Mouse (Mus musculus): ENCODE results near the gene Cdh13. TPM values are rescaled to one million over a fixed set of nuclear protein-coding genes. Genes with fewer than 3 reads are reported as not detected.

The Cdh13 gene
- polyA plus RNA-seq, 1 experiment from 2014 or later = 37.1 TPM

GRCm38 (mm10) chr8:119245181-119245580 is 961.6 kb downstream of the Cdh13 start:
- H3K4me2 ChIP-seq = no peak overlapping the region
- ATAC-seq (replicated peaks; ENCODE audit: insufficient number of reproducible peaks, low FRiP score, low TSS enrichment) = no peak
- H3K4me1 ChIP-seq (ENCODE audit: control insufficient read depth, insufficient read depth, low read length) = no peaks in the 10 kb centered on the region
- no peaks in the 10 kb centered on the region for H3K27me3 ChIP-seq (ENCODE audit: control insufficient read depth, insufficient read depth, low read length)
- H3K4me3 ChIP-seq (ENCODE audit: low read depth, low read length) = no peak overlapping the region
- no peak overlapping the region for H3K9ac ChIP-seq (ENCODE audit: low read depth, low read length)
- no peaks in the 10 kb centered on the region for H3K36me3 ChIP-seq (ENCODE audit: control insufficient read depth, insufficient read depth, low read length)
- H3K27ac ChIP-seq (ENCODE audit: low read depth, low read length) = no peak overlapping the region
- WGBS (ENCODE audit: insufficient replicate concordance) = 47% methylated on average over 4 of the region's 4 CpGs
- H3K9me3 ChIP-seq (replicated peaks; ENCODE audit: control insufficient read depth, low read length) = no peaks in the 10 kb centered on the region

DNA sequence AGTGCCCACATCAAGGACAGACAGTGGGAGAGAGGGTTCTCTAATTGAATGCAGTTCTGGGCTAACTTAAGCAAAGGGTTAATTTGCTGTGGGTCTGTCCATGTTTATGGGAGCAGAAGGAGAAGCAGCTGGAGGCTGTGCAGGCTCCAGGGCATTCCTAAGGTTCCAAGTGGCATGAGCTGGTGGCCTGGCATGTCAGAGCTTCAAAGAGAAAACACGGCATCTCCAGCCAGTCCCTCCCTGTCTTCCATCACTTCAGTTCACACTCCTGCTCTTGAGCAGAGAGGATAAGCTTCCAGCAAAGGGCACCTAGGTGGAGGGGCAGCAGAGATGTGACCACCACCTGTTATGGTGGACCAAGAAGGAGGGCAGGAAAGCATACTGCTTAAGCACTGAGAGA is 962.1 kb downstream of the Cdh13 start:
- H3K4me3 ChIP-seq (ENCODE audit: low read depth, low read length) = no peak overlapping the region
- no peak for ATAC-seq (replicated peaks; ENCODE audit: insufficient number of reproducible peaks, low FRiP score, low TSS enrichment)
- H3K36me3 ChIP-seq (ENCODE audit: control insufficient read depth, insufficient read depth, low read length) = no peaks in the 10 kb centered on the region
- H3K4me2 ChIP-seq = no peak overlapping the region
- no peaks in the 10 kb centered on the region for H3K9me3 ChIP-seq (replicated peaks; ENCODE audit: control insufficient read depth, low read length)
- 56% methylated on average over 1 of the region's 1 CpGs for WGBS (ENCODE audit: insufficient replicate concordance)
- H3K27me3 ChIP-seq (ENCODE audit: control insufficient read depth, insufficient read depth, low read length) = no peaks in the 10 kb centered on the region
- H3K4me1 ChIP-seq (ENCODE audit: control insufficient read depth, insufficient read depth, low read length) = no peaks in the 10 kb centered on the region
- H3K9ac ChIP-seq (ENCODE audit: low read depth, low read length) = no peak overlapping the region
- H3K27ac ChIP-seq (ENCODE audit: low read depth, low read length) = no peak overlapping the region

DNA sequence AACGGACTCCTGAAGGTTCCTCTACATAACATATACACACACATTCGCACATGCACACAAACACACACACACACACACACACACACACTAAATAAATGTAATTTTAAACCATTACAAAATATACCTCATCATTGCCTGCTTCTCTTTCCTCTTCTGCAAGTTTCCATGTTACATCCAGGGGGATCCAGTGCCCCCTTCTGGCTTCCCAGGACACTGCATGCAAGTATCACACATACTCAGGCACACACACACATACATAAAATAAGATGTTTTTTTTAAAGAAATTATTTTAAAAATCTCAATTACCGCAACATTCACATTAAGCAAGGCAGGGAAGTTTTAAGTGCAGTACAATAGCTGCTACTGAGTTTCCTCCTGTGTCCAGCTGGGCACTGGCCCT is 970.8 kb downstream of the Cdh13 start:
- Histone ChIP-seq H3K9ac (ENCODE audit: low read depth, low read length) (no peak overlapping the region), H3K27ac (ENCODE audit: low read depth, low read length) (no peak overlapping the region), H3K4me2 (no peak overlapping the region), H3K36me3 (ENCODE audit: control insufficient read depth, insufficient read depth, low read length) (no peaks in the 10 kb centered on the region), H3K27me3 (ENCODE audit: control insufficient read depth, insufficient read depth, low read length) (no peaks in the 10 kb centered on the region), H3K4me1 (ENCODE audit: control insufficient read depth, insufficient read depth, low read length) (no peaks in the 10 kb centered on the region), H3K9me3 (replicated peaks; ENCODE audit: control insufficient read depth, low read length) (no peaks in the 10 kb centered on the region), H3K4me3 (ENCODE audit: low read depth, low read length) (no peak overlapping the region)
- 75% methylated on average over 3 of the region's 3 CpGs for WGBS (ENCODE audit: insufficient replicate concordance)
- no peak for ATAC-seq (replicated peaks; ENCODE audit: insufficient number of reproducible peaks, low FRiP score, low TSS enrichment)

DNA sequence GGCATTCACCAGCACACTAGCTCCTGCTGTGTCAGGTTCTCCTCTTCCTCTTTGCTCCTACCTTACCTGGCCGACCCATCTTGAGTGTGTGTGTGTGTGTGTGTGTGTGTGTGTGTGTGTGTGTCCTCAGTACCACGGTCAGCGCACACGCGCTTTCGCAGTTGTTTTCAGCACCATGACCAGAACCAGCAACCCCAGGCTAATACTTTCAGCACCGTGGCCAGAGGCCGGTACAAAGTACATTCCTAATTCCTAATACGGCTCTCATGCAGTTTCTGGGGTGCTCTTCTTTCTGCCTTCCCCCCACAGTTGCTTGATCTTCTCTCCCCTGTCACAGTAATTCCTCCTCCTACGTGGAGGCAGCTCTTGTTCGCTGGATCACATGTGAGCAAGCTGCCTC is 975.1 kb downstream of the Cdh13 start:
- no peak overlapping the region for H3K9ac ChIP-seq (ENCODE audit: low read depth, low read length)
- no peak overlapping the region for H3K4me3 ChIP-seq (ENCODE audit: low read depth, low read length)
- no peaks in the 10 kb centered on the region for H3K4me1 ChIP-seq (ENCODE audit: control insufficient read depth, insufficient read depth, low read length)
- no peak overlapping the region for H3K4me2 ChIP-seq
- no peaks in the 10 kb centered on the region for H3K9me3 ChIP-seq (replicated peaks; ENCODE audit: control insufficient read depth, low read length)
- no peak for ATAC-seq (replicated peaks; ENCODE audit: insufficient number of reproducible peaks, low FRiP score, low TSS enrichment)
- H3K27ac ChIP-seq (ENCODE audit: low read depth, low read length) = no peak overlapping the region
- WGBS (ENCODE audit: insufficient replicate concordance) = 30% methylated on average over 11 of the region's 11 CpGs
- no peaks in the 10 kb centered on the region for H3K36me3 ChIP-seq (ENCODE audit: control insufficient read depth, insufficient read depth, low read length)
- no peaks in the 10 kb centered on the region for H3K27me3 ChIP-seq (ENCODE audit: control insufficient read depth, insufficient read depth, low read length)

GRCm38 (mm10) chr8:119263750-119264149 is 980.2 kb downstream of the Cdh13 start:
- ATAC-seq (replicated peaks; ENCODE audit: insufficient number of reproducible peaks, low FRiP score, low TSS enrichment) = no peak
- no peak overlapping the region for H3K4me3 ChIP-seq (ENCODE audit: low read depth, low read length)
- H3K27ac ChIP-seq (ENCODE audit: low read depth, low read length) = no peak overlapping the region
- no peaks in the 10 kb centered on the region for H3K9me3 ChIP-seq (replicated peaks; ENCODE audit: control insufficient read depth, low read length)
- no peaks in the 10 kb centered on the region for H3K27me3 ChIP-seq (ENCODE audit: control insufficient read depth, insufficient read depth, low read length)
- no peak overlapping the region for H3K9ac ChIP-seq (ENCODE audit: low read depth, low read length)
- WGBS (ENCODE audit: insufficient replicate concordance) = 74% methylated on average over 7 of the region's 7 CpGs
- H3K4me2 ChIP-seq = no peak overlapping the region
- no peaks in the 10 kb centered on the region for H3K36me3 ChIP-seq (ENCODE audit: control insufficient read depth, insufficient read depth, low read length)
- no peaks in the 10 kb centered on the region for H3K4me1 ChIP-seq (ENCODE audit: control insufficient read depth, insufficient read depth, low read length)

- Histone ChIP-seq H3K27me3 (ENCODE audit: control insufficient read depth, insufficient read depth, low read length) (no peaks in the 10 kb centered on the region), H3K4me1 (ENCODE audit: control insufficient read depth, insufficient read depth, low read length) (no peaks in the 10 kb centered on the region), H3K27ac (ENCODE audit: low read depth, low read length) (no peak overlapping the region), H3K9ac (ENCODE audit: low read depth, low read length) (no peak overlapping the region), H3K36me3 (ENCODE audit: control insufficient read depth, insufficient read depth, low read length) (no peaks in the 10 kb centered on the region), H3K4me3 (ENCODE audit: low read depth, low read length) (no peak overlapping the region), H3K9me3 (replicated peaks; ENCODE audit: control insufficient read depth, low read length) (no peaks in the 10 kb centered on the region), H3K4me2 (no peak overlapping the region)
- 71% methylated on average over 4 of the region's 4 CpGs for WGBS (ENCODE audit: insufficient replicate concordance)
- no peak for ATAC-seq (replicated peaks; ENCODE audit: insufficient number of reproducible peaks, low FRiP score, low TSS enrichment)
These were observed 982.8 kb downstream of the Cdh13 start for GRCm38 (mm10) chr8:119266304-119266703.

DNA sequence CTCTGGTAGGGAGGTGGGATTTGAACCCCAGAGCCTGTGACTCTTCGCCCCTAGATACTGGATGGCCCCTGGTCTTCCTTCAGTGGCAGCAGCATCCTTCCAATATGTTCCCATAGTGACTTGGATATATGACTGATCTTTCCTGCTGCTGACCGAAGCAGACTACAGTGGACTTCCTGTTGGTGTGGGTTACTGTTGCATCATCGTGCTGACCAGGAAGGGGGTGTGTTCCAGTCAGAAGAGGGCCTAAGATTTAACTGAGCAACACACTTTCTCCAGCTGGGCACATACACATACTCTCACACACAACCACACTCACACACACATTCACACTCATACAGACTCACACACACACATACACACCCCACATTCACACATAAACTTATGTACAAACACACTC is 986.0 kb downstream of the Cdh13 start:
- WGBS (ENCODE audit: insufficient replicate concordance) = 70% methylated on average over 3 of the region's 3 CpGs
- no peak overlapping the region for H3K27ac ChIP-seq (ENCODE audit: low read depth, low read length)
- H3K4me2 ChIP-seq = no peak overlapping the region
- no peak overlapping the region for H3K4me3 ChIP-seq (ENCODE audit: low read depth, low read length)
- H3K9ac ChIP-seq (ENCODE audit: low read depth, low read length) = no peak overlapping the region
- no peaks in the 10 kb centered on the region for H3K36me3 ChIP-seq (ENCODE audit: control insufficient read depth, insufficient read depth, low read length)
- H3K4me1 ChIP-seq (ENCODE audit: control insufficient read depth, insufficient read depth, low read length) = no peaks in the 10 kb centered on the region
- H3K9me3 ChIP-seq (replicated peaks; ENCODE audit: control insufficient read depth, low read length) = no peaks in the 10 kb centered on the region
- no peaks in the 10 kb centered on the region for H3K27me3 ChIP-seq (ENCODE audit: control insufficient read depth, insufficient read depth, low read length)
- ATAC-seq (replicated peaks; ENCODE audit: insufficient number of reproducible peaks, low FRiP score, low TSS enrichment) = no peak

GRCm38 (mm10) chr8:119270371-119270770 is 986.8 kb downstream of the Cdh13 start:
- no peak for ATAC-seq (replicated peaks; ENCODE audit: insufficient number of reproducible peaks, low FRiP score, low TSS enrichment)
- Histone ChIP-seq H3K4me1 (ENCODE audit: control insufficient read depth, insufficient read depth, low read length) (no peaks in the 10 kb centered on the region), H3K9ac (ENCODE audit: low read depth, low read length) (no peak overlapping the region), H3K4me2 (no peak overlapping the region), H3K27ac (ENCODE audit: low read depth, low read length) (no peak overlapping the region), H3K36me3 (ENCODE audit: control insufficient read depth, insufficient read depth, low read length) (no peaks in the 10 kb centered on the region), H3K27me3 (ENCODE audit: control insufficient read depth, insufficient read depth, low read length) (no peaks in the 10 kb centered on the region), H3K4me3 (ENCODE audit: low read depth, low read length) (no peak overlapping the region), H3K9me3 (replicated peaks; ENCODE audit: control insufficient read depth, low read length) (no peaks in the 10 kb centered on the region)
- WGBS (ENCODE audit: insufficient replicate concordance) = 85% methylated on average over 9 of the region's 9 CpGs

GRCm38 (mm10) chr8:119272891-119273290 is 989.4 kb downstream of the Cdh13 start:
- WGBS (ENCODE audit: insufficient replicate concordance) = 64% methylated on average over 8 of the region's 8 CpGs
- peaks cover 6% of the 10 kb centered on the region; the same call in 1 of the 2 replicates for H3K4me1 ChIP-seq (ENCODE audit: control insufficient read depth, insufficient read depth, low read length)
- no peak for ATAC-seq (replicated peaks; ENCODE audit: insufficient number of reproducible peaks, low FRiP score, low TSS enrichment)

More at GRCm38 (mm10) chr8:119272891-119273290, 989.4 kb downstream of the Cdh13 start:
- Histone ChIP-seq H3K4me3 (ENCODE audit: low read depth, low read length) (no peak overlapping the region), H3K9ac (ENCODE audit: low read depth, low read length) (no peak overlapping the region), H3K9me3 (replicated peaks; ENCODE audit: control insufficient read depth, low read length) (no peaks in the 10 kb centered on the region), H3K27me3 (ENCODE audit: control insufficient read depth, insufficient read depth, low read length) (no peaks in the 10 kb centered on the region), H3K36me3 (ENCODE audit: control insufficient read depth, insufficient read depth, low read length) (no peaks in the 10 kb centered on the region), H3K27ac (ENCODE audit: low read depth, low read length) (no peak overlapping the region), H3K4me2 (no peak overlapping the region)
